Mouse (Mus musculus): Measurements from ENCODE around the gene Auts2.

DNA sequence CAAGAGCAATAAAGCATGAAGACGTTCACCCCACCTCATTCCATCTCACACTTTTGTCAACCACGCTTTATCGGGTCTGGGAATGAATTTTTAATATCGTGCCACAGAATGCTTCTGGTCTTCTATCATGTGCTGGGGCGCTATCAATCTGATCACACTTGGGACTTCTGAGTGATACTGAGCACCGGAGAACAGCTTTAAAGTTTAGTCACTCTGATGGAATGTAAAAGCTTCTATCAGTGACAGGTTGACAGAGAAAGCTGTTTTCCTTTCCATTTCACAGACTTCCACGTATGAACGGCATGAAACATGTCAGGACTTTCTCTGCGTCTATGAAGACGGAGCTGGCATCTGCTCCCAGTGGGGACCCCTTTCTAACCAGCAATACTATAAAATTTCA lies 739.5 kb downstream of the Auts2 start:
- no peak for TF ChIP-seq POLR2A (IDR thresholded peaks at IDR 0.05; ENCODE audit: low read depth, low read length)
- TF ChIP-seq CTCF (IDR thresholded peaks at IDR 0.05; ENCODE audit: extremely low read depth, insufficient read length, insufficient replicate concordance, low read depth, low read length) = no peak

Data from small intestine, adult 2 months (tissue).